In genomic region chr1:191114868-191115267, GRCm38 (mm10) we compare ENCODE assay signal across 27 mouse cellular contexts. TPM values are rescaled to one million over a fixed set of nuclear protein-coding genes. Genes with fewer than 3 reads are reported as not detected.
A peak's percentile ranks its signal among the peaks of the same experiment; 100 is the strongest.
DNase-seq lines count a peak whose midpoint lies in the region; ATAC-seq and TF ChIP-seq lines count a peak whose summit lies in the region.
"Had no signal": no experiment of that assay in that cellular context is flagged by ENCODE, and none has a peak within 500 bp of the region (broad histone marks: within the 10 kb centered on the region; RNA-seq: fewer than 3 reads in every experiment).

No protein-coding gene starts in this region.

- no peak overlapping the region for H3K4me3 ChIP-seq in intestine, embryonic 16.5 days (ENCODE audit: low read length)
- H3K4me3 ChIP-seq in intestine, postnatal 0 days (ENCODE audit: low read depth, low read length), result no peak overlapping the region
- H3K4me3 ChIP-seq in lung, adult 2 months (replicated peaks; ENCODE audit: extremely low read depth, low read depth, low read length), result no peak overlapping the region
- no peak overlapping the region for H3K4me3 ChIP-seq in forebrain, embryonic 16.5 days (replicated peaks; ENCODE audit: low read length)
- H3K4me3 ChIP-seq: embryonic facial prominence, embryonic 10.5 days; gastrocnemius, adult 2 months; liver, embryonic 13.5 days; megakaryocyte, embryonic 14.5 days; midbrain, embryonic 15.5 days had no signal

- no peak overlapping the region for H3K9ac ChIP-seq in intestine, embryonic 16.5 days (ENCODE audit: low read depth, low read length)
- no peak overlapping the region for H3K9ac ChIP-seq in intestine, postnatal 0 days (ENCODE audit: low read depth, low read length)
- no peak overlapping the region for H3K9ac ChIP-seq in forebrain, embryonic 16.5 days (replicated peaks; ENCODE audit: low read depth, low read length)
- H3K9ac ChIP-seq: liver, embryonic 13.5 days; midbrain, embryonic 15.5 days had no signal

- 68% methylated on average over 7 of the region's 7 CpGs for WGBS in intestine, embryonic 16.5 days
- WGBS in intestine, postnatal 0 days, result 61% methylated on average over 7 of the region's 7 CpGs
- WGBS in lung, adult 2 months, result 55% methylated on average over 7 of the region's 7 CpGs
- WGBS in forebrain, embryonic 16.5 days, result 77% methylated on average over 7 of the region's 7 CpGs

- DNase-seq in lung, postnatal 36 days, result peak; percentile 36
- no peak for DNase-seq in lung, adult 2 months
- DNase-seq in MEL-GATA-1-ER (ENCODE audit: extremely low read depth, low read depth), result peak; percentile 60
- no peak for DNase-seq in adrenal gland, postnatal 36 days
- DNase-seq: adrenal gland, postnatal 14 days; cerebellum, adult 18-20 months; heart, postnatal 4 days; kidney, postnatal 4 days; layer of hippocampus, postnatal 36 days; liver, embryonic 13.5 days; thymus, postnatal 4 days had no signal

- H3K27ac ChIP-seq in intestine, embryonic 16.5 days (ENCODE audit: low read length), result peak overlapping the region; percentile 54; the same call in 1 of the 2 replicates
- H3K27ac ChIP-seq in intestine, postnatal 0 days (ENCODE audit: low read depth, low read length), result no peak overlapping the region
- H3K27ac ChIP-seq in forebrain, embryonic 16.5 days (ENCODE audit: low read length), result no peak overlapping the region
- H3K27ac ChIP-seq: embryonic facial prominence, embryonic 10.5 days; liver, embryonic 13.5 days; midbrain, embryonic 15.5 days had no signal

- H3K4me1 ChIP-seq in intestine, embryonic 16.5 days (ENCODE audit: control insufficient read depth, insufficient read depth, low read length), result no peaks in the 10 kb centered on the region; the same call in 1 of the 2 replicates
- no peaks in the 10 kb centered on the region for H3K4me1 ChIP-seq in intestine, postnatal 0 days (replicated peaks; ENCODE audit: control insufficient read depth, insufficient read depth, low read length)
- no peaks in the 10 kb centered on the region for H3K4me1 ChIP-seq in lung, adult 2 months (ENCODE audit: control insufficient read depth, insufficient read depth, low read length)
- H3K4me1 ChIP-seq in forebrain, embryonic 16.5 days (replicated peaks; ENCODE audit: control insufficient read depth, insufficient read depth, low read length), result no peaks in the 10 kb centered on the region
- H3K4me1 ChIP-seq: midbrain, embryonic 15.5 days had no signal

- no peak for TF ChIP-seq POLR2A in lung, adult 2 months (IDR thresholded peaks at IDR 0.05; ENCODE audit: borderline replicate concordance, extremely low read depth, low read depth, low read length)

- H3K9me3 ChIP-seq in intestine, embryonic 16.5 days (ENCODE audit: control insufficient read depth, low read length), result no peaks in the 10 kb centered on the region
- no peaks in the 10 kb centered on the region for H3K9me3 ChIP-seq in intestine, postnatal 0 days (ENCODE audit: control insufficient read depth)
- no peaks in the 10 kb centered on the region for H3K9me3 ChIP-seq in forebrain, embryonic 16.5 days (ENCODE audit: control insufficient read depth, low read length)
- H3K9me3 ChIP-seq: embryonic facial prominence, embryonic 10.5 days; liver, embryonic 13.5 days; midbrain, embryonic 15.5 days had no signal

- H3K4me2 ChIP-seq in intestine, embryonic 16.5 days (ENCODE audit: low read depth, low read length), result no peak overlapping the region
- no peak overlapping the region for H3K4me2 ChIP-seq in intestine, postnatal 0 days (replicated peaks; ENCODE audit: low read depth)
- H3K4me2 ChIP-seq in forebrain, embryonic 16.5 days (ENCODE audit: low read length), result no peak overlapping the region
- H3K4me2 ChIP-seq: liver, embryonic 13.5 days; midbrain, embryonic 15.5 days had no signal

- ATAC-seq in intestine, embryonic 16.5 days, result no peak
- no peak for ATAC-seq in intestine, postnatal 0 days
- peak; percentile 68 for ATAC-seq in monocyte, adult 5-6 weeks (replicated peaks; ENCODE audit: insufficient number of reproducible peaks, low FRiP score, low TSS enrichment, poor library complexity, severe bottlenecking)
- ATAC-seq in forebrain, embryonic 16.5 days, result no peak
- ATAC-seq: activated CD4-positive, CD25-positive, alpha-beta regulatory T cell, adult 4 months; lung, postnatal 0 days; midbrain, embryonic 15.5 days had no signal

- no peak for TF ChIP-seq CTCF in intestine, postnatal 0 days (IDR thresholded peaks at IDR 0.05; ENCODE audit: low read depth)
- TF ChIP-seq CTCF in lung, adult 2 months (IDR thresholded peaks at IDR 0.05; ENCODE audit: insufficient read depth, low read length), result no peak

- no peaks in the 10 kb centered on the region for H3K27me3 ChIP-seq in intestine, embryonic 16.5 days (replicated peaks; ENCODE audit: control insufficient read depth, insufficient read depth, low read length)
- H3K27me3 ChIP-seq in intestine, postnatal 0 days (replicated peaks; ENCODE audit: control insufficient read depth, insufficient read depth, low read length), result no peaks in the 10 kb centered on the region
- H3K27me3 ChIP-seq in forebrain, embryonic 16.5 days (replicated peaks; ENCODE audit: control insufficient read depth, insufficient read depth, low read length), result no peaks in the 10 kb centered on the region
- H3K27me3 ChIP-seq: midbrain, embryonic 15.5 days had no signal

- no peaks in the 10 kb centered on the region for H3K36me3 ChIP-seq in intestine, embryonic 16.5 days (ENCODE audit: control insufficient read depth, insufficient read depth, low read length)
- no peaks in the 10 kb centered on the region for H3K36me3 ChIP-seq in intestine, postnatal 0 days (ENCODE audit: control insufficient read depth, insufficient read depth)
- H3K36me3 ChIP-seq in forebrain, embryonic 16.5 days (ENCODE audit: control insufficient read depth, insufficient read depth), result no peaks in the 10 kb centered on the region
- H3K36me3 ChIP-seq: embryonic facial prominence, embryonic 10.5 days; liver, embryonic 13.5 days; midbrain, embryonic 15.5 days had no signal

RNA-seq across cellular contexts. Expression of gene Batf3, which starts 17.2 kb away (rescaled TPM):
- polyA plus RNA-seq in intestine, embryonic 16.5 days (2015; fragmentation: Nextera tagmentation; extraction: Ambion mirVana), result 8.4 and 9.0 TPM in 2 replicates
- polyA plus RNA-seq in intestine, postnatal 0 days (2015; fragmentation: Nextera tagmentation; extraction: Ambion mirVana), result 6.9 and 7.3 TPM in 2 replicates
- polyA plus RNA-seq in lung, adult 2 months (2012; rRNA removed), result 5.1 and 6.1 TPM in 2 replicates
- 1.6 to 2.5 TPM (median 2.3 TPM) in 3 replicates for total RNA-seq in monocyte, adult 5-6 weeks (2017)
- total RNA-seq in adrenal gland, postnatal 36 days (2021), result 1 to 10 TPM; 1.4 to 9.6 TPM
- polyA plus RNA-seq in forebrain, embryonic 16.5 days (2015; fragmentation: Nextera tagmentation; extraction: Ambion mirVana), result 0.75 and 2.0 TPM in 2 replicates
- polyA plus RNA-seq: activated CD4-positive, CD25-positive, alpha-beta regulatory T cell, adult 4 months had no signal

RNA-seq across cellular contexts. Expression of gene Fam71a, which starts 49.7 kb away (rescaled TPM):
- not detected in 2 replicates for polyA plus RNA-seq in intestine, embryonic 16.5 days (2015; fragmentation: Nextera tagmentation; extraction: Ambion mirVana)
- polyA plus RNA-seq in intestine, postnatal 0 days (2015; fragmentation: Nextera tagmentation; extraction: Ambion mirVana), result not detected in 2 replicates
- not detected in 2 replicates for polyA plus RNA-seq in lung, adult 2 months (2012; rRNA removed)
- 0.21 to 3.1 TPM (median 1.3 TPM) in 3 replicates for total RNA-seq in monocyte, adult 5-6 weeks (2017)
- total RNA-seq in adrenal gland, postnatal 36 days (2021), result not detected
- polyA plus RNA-seq in forebrain, embryonic 16.5 days (2015; fragmentation: Nextera tagmentation; extraction: Ambion mirVana), result not detected in 2 replicates
- total RNA-seq: adrenal gland, postnatal 14 days; gastrocnemius, adult 2 months; heart, postnatal 4 days; layer of hippocampus, postnatal 36 days; left cerebral cortex, postnatal 36 days had no signal
- polyA plus RNA-seq: activated CD4-positive, CD25-positive, alpha-beta regulatory T cell, adult 4 months; C2C12; embryonic facial prominence, embryonic 10.5 days; forebrain, embryonic 11.5 days; heart, embryonic 14.5 days; kidney, embryonic 14.5 days; liver, embryonic 13.5 days; lung, postnatal 0 days; midbrain, embryonic 15.5 days; stomach, embryonic 14.5 days had no signal

RNA-seq across cellular contexts. Expression of gene Nsl1, which starts 52.1 kb away (rescaled TPM):
- polyA plus RNA-seq in intestine, embryonic 16.5 days (2015; fragmentation: Nextera tagmentation; extraction: Ambion mirVana), result 14.0 and 16.2 TPM in 2 replicates
- polyA plus RNA-seq in intestine, postnatal 0 days (2015; fragmentation: Nextera tagmentation; extraction: Ambion mirVana), result 3.8 TPM in 2 replicates
- 0.38 and 0.49 TPM in 2 replicates for polyA plus RNA-seq in lung, adult 2 months (2012; rRNA removed)
- 1.2 to 3.1 TPM (median 2.9 TPM) in 3 replicates for total RNA-seq in monocyte, adult 5-6 weeks (2017)
- total RNA-seq in adrenal gland, postnatal 36 days (2021), result 1 to 10 TPM in 1 of 2 experiments, under 1 TPM in 1; 0.95 to 1.6 TPM
- 7.3 and 8.2 TPM in 2 replicates for polyA plus RNA-seq in forebrain, embryonic 16.5 days (2015; fragmentation: Nextera tagmentation; extraction: Ambion mirVana)

RNA-seq across cellular contexts. Expression of gene Tatdn3, which starts 52.1 kb away (rescaled TPM):
- polyA plus RNA-seq in intestine, embryonic 16.5 days (2015; fragmentation: Nextera tagmentation; extraction: Ambion mirVana), result 13.4 and 13.9 TPM in 2 replicates
- polyA plus RNA-seq in intestine, postnatal 0 days (2015; fragmentation: Nextera tagmentation; extraction: Ambion mirVana), result 17.3 and 18.1 TPM in 2 replicates
- polyA plus RNA-seq in lung, adult 2 months (2012; rRNA removed), result 3.8 and 6.8 TPM in 2 replicates
- total RNA-seq in monocyte, adult 5-6 weeks (2017), result 10.0 to 21.2 TPM (median 15.4 TPM) in 3 replicates
- total RNA-seq in adrenal gland, postnatal 36 days (2021), result 10 to 100 TPM; 13.0 to 20.0 TPM
- 12.9 and 13.2 TPM in 2 replicates for polyA plus RNA-seq in forebrain, embryonic 16.5 days (2015; fragmentation: Nextera tagmentation; extraction: Ambion mirVana)

Comparison
In these comparisons a context has a peak if more than half of its experiments do, and no peak if none do; other contexts are left out.
1. DNase-seq: peak in lung, postnatal 36 days (single experiment) and MEL-GATA-1-ER (single experiment); none in lung, adult 2 months (single experiment) and adrenal gland, postnatal 36 days (0 of 2).